Mouse (Mus musculus): Measurements from ENCODE around the gene Timd2. TPM values are rescaled to one million over a fixed set of nuclear protein-coding genes. Genes with fewer than 3 reads are reported as not detected.
"Not testable (repeated sequence)": the region's sequence is repeated elsewhere in the genome, so short reads cannot be mapped to it uniquely, and the experiment has no call there.

The Timd2 gene
- polyA plus RNA-seq, 1 experiment from 2014 or later: 2.4 TPM

DNA sequence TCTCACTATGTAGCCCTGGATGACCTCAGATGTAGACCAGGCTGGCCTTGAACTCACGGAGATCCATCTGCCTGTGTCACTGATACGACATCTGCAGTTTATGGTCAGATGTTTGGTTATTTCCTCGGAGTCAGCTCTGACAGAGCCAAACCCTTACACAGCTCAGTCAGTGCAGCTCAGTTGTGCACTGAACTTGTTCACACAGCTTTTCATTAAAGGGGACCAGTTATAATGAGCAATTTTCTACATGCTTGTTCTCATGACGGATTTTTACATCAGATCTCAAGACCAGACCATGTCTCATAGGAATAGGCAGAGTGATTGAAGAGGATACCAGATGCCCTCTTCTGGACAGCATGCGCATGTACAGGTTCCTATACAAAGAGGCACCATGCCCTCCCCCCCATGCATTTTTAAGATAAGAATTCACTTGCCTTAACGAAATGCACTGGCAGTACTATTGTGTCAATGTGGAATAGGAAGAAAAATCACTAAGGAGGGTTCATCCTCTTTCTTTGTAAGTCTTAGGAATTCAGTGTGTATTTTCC lies 26.5 kb upstream of the Timd2 start:
- Histone ChIP-seq H3K36me3 (ENCODE audit: control insufficient read depth, insufficient read depth, low read length) (no peaks in the 10 kb centered on the region), H3K4me2 (ENCODE audit: low read depth, low read length) (no peak overlapping the region), H3K9ac (ENCODE audit: low read depth, low read length) (no peak overlapping the region), H3K4me3 (ENCODE audit: low read length) (no peak overlapping the region), H3K9me3 (ENCODE audit: control insufficient read depth, low read length) (no peaks in the 10 kb centered on the region), H3K27ac (ENCODE audit: low read length) (no peak overlapping the region), H3K4me1 (ENCODE audit: control insufficient read depth, insufficient read depth, low read length) (no peaks in the 10 kb centered on the region), H3K27me3 (replicated peaks; ENCODE audit: control insufficient read depth, insufficient read depth, low read length) (no peaks in the 10 kb centered on the region)
- ATAC-seq: no peak
- WGBS: 55% methylated on average over 6 of the region's 6 CpGs

DNA sequence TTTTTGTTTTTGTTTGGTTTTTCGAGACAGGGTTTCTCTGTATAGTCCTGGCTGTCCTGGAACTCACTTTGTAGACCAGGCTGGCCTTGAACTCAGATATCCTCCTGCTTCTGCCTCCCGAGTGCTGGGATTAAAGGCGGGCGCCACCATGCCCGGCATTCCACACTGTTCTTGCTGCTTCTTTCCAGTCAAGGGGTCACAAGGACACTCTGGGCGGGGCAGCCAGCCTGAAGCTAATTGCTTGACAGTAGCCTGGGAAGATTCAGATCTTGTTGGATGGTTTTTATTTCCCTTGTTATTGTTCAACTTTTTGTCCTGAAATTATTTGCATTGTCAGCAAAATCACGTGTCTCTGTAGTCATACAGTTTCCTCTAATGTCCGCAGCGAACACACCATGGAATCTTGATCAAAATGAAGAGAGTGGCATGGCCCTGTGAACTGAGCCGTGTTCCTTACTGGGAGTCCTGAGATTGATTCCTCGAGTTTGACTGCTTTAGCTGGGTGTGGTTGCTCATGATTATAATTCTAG lies 24.7 kb upstream of the Timd2 start:
- no peak overlapping the region for H3K27ac ChIP-seq (ENCODE audit: low read length)
- H3K4me1 ChIP-seq (ENCODE audit: control insufficient read depth, insufficient read depth, low read length): no peaks in the 10 kb centered on the region
- no peaks in the 10 kb centered on the region for H3K27me3 ChIP-seq (replicated peaks; ENCODE audit: control insufficient read depth, insufficient read depth, low read length)
- no peak overlapping the region for H3K4me3 ChIP-seq (ENCODE audit: low read length)
- H3K36me3 ChIP-seq (ENCODE audit: control insufficient read depth, insufficient read depth, low read length): no peaks in the 10 kb centered on the region
- no peak overlapping the region for H3K9ac ChIP-seq (ENCODE audit: low read depth, low read length)
- no peak for ATAC-seq
- no peak overlapping the region for H3K4me2 ChIP-seq (ENCODE audit: low read depth, low read length)
- WGBS: 82% methylated on average over 11 of the region's 11 CpGs
- H3K9me3 ChIP-seq (ENCODE audit: control insufficient read depth, low read length): no peaks in the 10 kb centered on the region

DNA sequence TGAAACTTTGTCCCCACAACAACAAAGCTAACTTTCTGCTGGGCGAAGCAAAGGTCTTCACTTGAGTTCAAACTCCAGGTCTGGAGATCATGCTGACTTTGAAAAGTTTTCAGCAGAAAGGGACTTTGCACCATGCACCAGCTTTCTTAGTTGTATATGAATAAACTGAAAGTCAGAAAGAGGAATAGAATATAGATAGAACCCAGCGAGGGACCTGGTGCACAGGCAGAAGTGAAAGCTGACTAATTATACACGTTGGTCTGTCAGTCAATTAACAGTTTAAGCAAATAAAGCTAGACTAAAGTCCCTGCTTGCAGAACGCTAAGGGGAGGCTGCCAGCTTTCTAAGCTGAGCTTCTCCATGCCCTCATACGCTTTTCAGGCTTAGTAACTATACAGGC lies 8.0 kb downstream of the Timd2 start:
- no peak overlapping the region for H3K27ac ChIP-seq (ENCODE audit: low read length)
- 0 out of 2 replicates have a peak, but pooled peaks have one; percentile 31 for ATAC-seq
- H3K4me3 ChIP-seq (ENCODE audit: low read length): no peak overlapping the region
- H3K4me2 ChIP-seq (ENCODE audit: low read depth, low read length): no peak overlapping the region
- no peaks in the 10 kb centered on the region; the same call in 1 of the 2 replicates for H3K9me3 ChIP-seq (ENCODE audit: control insufficient read depth, low read length)
- no peaks in the 10 kb centered on the region for H3K36me3 ChIP-seq (ENCODE audit: control insufficient read depth, insufficient read depth, low read length)
- no peaks in the 10 kb centered on the region for H3K27me3 ChIP-seq (replicated peaks; ENCODE audit: control insufficient read depth, insufficient read depth, low read length)
- no peak overlapping the region for H3K9ac ChIP-seq (ENCODE audit: low read depth, low read length)
- no peaks in the 10 kb centered on the region for H3K4me1 ChIP-seq (ENCODE audit: control insufficient read depth, insufficient read depth, low read length)
- WGBS: 70% methylated on average over 5 of the region's 5 CpGs

DNA sequence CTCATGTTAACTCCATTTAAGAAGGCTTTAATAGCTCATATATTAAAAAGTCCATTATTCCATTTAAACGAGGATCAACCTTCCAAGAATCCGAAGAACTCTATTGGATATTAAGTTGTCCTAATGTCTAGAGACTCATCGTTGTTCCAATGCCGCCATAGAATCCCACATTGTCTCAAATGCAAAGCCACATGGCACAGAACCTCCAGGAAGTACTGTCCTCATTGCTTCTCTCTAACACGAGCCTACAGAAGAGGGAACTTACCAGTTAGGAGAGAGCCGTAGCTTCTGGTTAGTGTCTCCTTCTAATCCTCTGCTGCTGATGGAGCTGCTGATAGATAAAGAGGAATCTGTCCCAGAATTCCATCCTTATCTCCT lies 8.6 kb downstream of the Timd2 start:
- no peak for ATAC-seq
- Histone ChIP-seq H3K36me3 (ENCODE audit: control insufficient read depth, insufficient read depth, low read length) (no peaks in the 10 kb centered on the region), H3K9ac (ENCODE audit: low read depth, low read length) (no peak overlapping the region), H3K4me2 (ENCODE audit: low read depth, low read length) (no peak overlapping the region), H3K27me3 (replicated peaks; ENCODE audit: control insufficient read depth, insufficient read depth, low read length) (no peaks in the 10 kb centered on the region), H3K27ac (ENCODE audit: low read length) (no peak overlapping the region), H3K4me1 (ENCODE audit: control insufficient read depth, insufficient read depth, low read length) (no peaks in the 10 kb centered on the region), H3K9me3 (ENCODE audit: control insufficient read depth, low read length) (no peaks in the 10 kb centered on the region; the same call in 1 of the 2 replicates), H3K4me3 (ENCODE audit: low read length) (no peak overlapping the region)
- WGBS: 83% methylated on average over 6 of the region's 6 CpGs

- Histone ChIP-seq H3K9me3 (ENCODE audit: control insufficient read depth, low read length) (no peaks in the 10 kb centered on the region; the same call in 1 of the 2 replicates), H3K27me3 (replicated peaks; ENCODE audit: control insufficient read depth, insufficient read depth, low read length) (no peaks in the 10 kb centered on the region), H3K4me2 (ENCODE audit: low read depth, low read length) (no peak overlapping the region), H3K4me1 (ENCODE audit: control insufficient read depth, insufficient read depth, low read length) (no peaks in the 10 kb centered on the region), H3K4me3 (ENCODE audit: low read length) (no peak overlapping the region), H3K36me3 (ENCODE audit: control insufficient read depth, insufficient read depth, low read length) (no peaks in the 10 kb centered on the region), H3K27ac (ENCODE audit: low read length) (no peak overlapping the region), H3K9ac (ENCODE audit: low read depth, low read length) (no peak overlapping the region)
- WGBS: 76% methylated on average over 5 of the region's 5 CpGs
- no peak for ATAC-seq
These were observed 9.2 kb downstream of the Timd2 start for GRCm38 (mm10) chr11:46697433-46698277.

- ATAC-seq: not testable (repeated sequence)
These were observed 11.0 kb downstream of the Timd2 start for GRCm38 (mm10) chr11:46695849-46696248.

DNA sequence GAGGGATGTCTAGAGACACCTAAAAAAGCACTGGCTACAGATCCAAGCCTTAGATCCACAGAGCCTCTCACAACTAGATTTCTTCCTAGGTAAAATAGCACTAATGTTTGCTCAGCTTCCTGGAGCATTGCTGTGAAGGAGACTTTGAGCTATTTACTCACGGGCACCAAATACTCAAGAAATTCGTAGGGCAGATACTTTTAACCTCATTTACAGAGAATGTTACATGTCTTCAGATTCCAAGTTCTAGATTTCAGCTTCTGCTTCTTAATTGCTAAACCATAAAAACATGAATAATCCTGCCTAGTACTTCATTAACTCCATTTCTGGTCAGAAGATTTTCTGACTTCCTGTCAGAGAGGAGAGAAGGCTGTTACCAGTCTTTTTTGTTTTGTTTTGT lies 16.7 kb downstream of the Timd2 start:
- WGBS: 74% methylated on average over 2 of the region's 2 CpGs
- H3K27me3 ChIP-seq (replicated peaks; ENCODE audit: control insufficient read depth, insufficient read depth, low read length): no peaks in the 10 kb centered on the region
- no peak for ATAC-seq
- H3K4me2 ChIP-seq (ENCODE audit: low read depth, low read length): no peak overlapping the region
- H3K4me3 ChIP-seq (ENCODE audit: low read length): no peak overlapping the region
- H3K27ac ChIP-seq (ENCODE audit: low read length): no peak overlapping the region
- H3K9me3 ChIP-seq (ENCODE audit: control insufficient read depth, low read length): no peaks in the 10 kb centered on the region
- H3K4me1 ChIP-seq (ENCODE audit: control insufficient read depth, insufficient read depth, low read length): no peaks in the 10 kb centered on the region
- no peaks in the 10 kb centered on the region for H3K36me3 ChIP-seq (ENCODE audit: control insufficient read depth, insufficient read depth, low read length)
- no peak overlapping the region for H3K9ac ChIP-seq (ENCODE audit: low read depth, low read length)

More at GRCm38 (mm10) chr11:46695849-46696248, 11.0 kb downstream of the Timd2 start:
- H3K4me3 ChIP-seq (ENCODE audit: low read length); H3K27ac ChIP-seq (ENCODE audit: low read length); H3K4me1 ChIP-seq (ENCODE audit: control insufficient read depth, insufficient read depth, low read length); H3K9me3 ChIP-seq (ENCODE audit: control insufficient read depth, low read length); H3K9ac ChIP-seq (ENCODE audit: low read depth, low read length); H3K27me3 ChIP-seq (replicated peaks; ENCODE audit: control insufficient read depth, insufficient read depth, low read length); H3K36me3 ChIP-seq (ENCODE audit: control insufficient read depth, insufficient read depth, low read length); H3K4me2 ChIP-seq (ENCODE audit: low read depth, low read length): not testable (repeated sequence)
- WGBS: 81% methylated on average over 2 of the region's 2 CpGs

- H3K27ac ChIP-seq (ENCODE audit: low read length): no peak overlapping the region
- no peaks in the 10 kb centered on the region for H3K9me3 ChIP-seq (ENCODE audit: control insufficient read depth, low read length)
- no peak overlapping the region for H3K4me2 ChIP-seq (ENCODE audit: low read depth, low read length)
- H3K4me1 ChIP-seq (ENCODE audit: control insufficient read depth, insufficient read depth, low read length): no peaks in the 10 kb centered on the region
- H3K36me3 ChIP-seq (ENCODE audit: control insufficient read depth, insufficient read depth, low read length): no peaks in the 10 kb centered on the region
- no peaks in the 10 kb centered on the region for H3K27me3 ChIP-seq (replicated peaks; ENCODE audit: control insufficient read depth, insufficient read depth, low read length)
- 46% methylated on average over 4 of the region's 4 CpGs for WGBS
- no peak overlapping the region for H3K9ac ChIP-seq (ENCODE audit: low read depth, low read length)
- H3K4me3 ChIP-seq (ENCODE audit: low read length): no peak overlapping the region
- no peak for ATAC-seq
These were observed 23.1 kb downstream of the Timd2 start for GRCm38 (mm10) chr11:46683723-46684122.

DNA sequence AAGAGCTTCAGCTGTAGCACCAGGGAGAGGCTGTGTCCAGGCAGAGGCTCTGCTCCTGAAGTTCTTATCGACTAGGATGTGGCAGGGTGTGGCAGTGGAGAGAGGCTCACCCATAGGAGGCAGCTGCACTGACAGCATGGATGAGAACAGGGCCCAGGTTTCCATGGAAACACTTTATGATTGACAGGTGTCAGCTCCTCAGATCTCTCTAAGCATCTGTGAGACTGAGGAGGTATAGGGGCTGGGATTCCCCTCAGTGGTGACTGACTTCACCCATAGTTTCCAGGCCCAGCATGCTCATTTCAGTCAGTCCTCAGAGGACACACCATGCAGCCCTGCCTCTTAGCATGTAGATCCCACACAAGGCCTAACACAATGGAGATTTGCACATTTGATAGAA lies 24.0 kb downstream of the Timd2 start:
- 59% methylated on average over 1 of the region's 1 CpGs for WGBS
- no peak for ATAC-seq

More for the DNA sequence above, 24.0 kb downstream of the Timd2 start:
- H3K4me2 ChIP-seq (ENCODE audit: low read depth, low read length): no peak overlapping the region
- H3K27ac ChIP-seq (ENCODE audit: low read length): no peak overlapping the region
- no peaks in the 10 kb centered on the region for H3K27me3 ChIP-seq (replicated peaks; ENCODE audit: control insufficient read depth, insufficient read depth, low read length)
- H3K9me3 ChIP-seq (ENCODE audit: control insufficient read depth, low read length): no peaks in the 10 kb centered on the region
- no peaks in the 10 kb centered on the region for H3K4me1 ChIP-seq (ENCODE audit: control insufficient read depth, insufficient read depth, low read length)
- no peak overlapping the region for H3K9ac ChIP-seq (ENCODE audit: low read depth, low read length)
- H3K4me3 ChIP-seq (ENCODE audit: low read length): no peak overlapping the region
- H3K36me3 ChIP-seq (ENCODE audit: control insufficient read depth, insufficient read depth, low read length): no peaks in the 10 kb centered on the region

All from intestine, embryonic 16.5 days (tissue).